Mouse (Mus musculus): ENCODE results near the gene Prim2. TPM values are rescaled to one million over a fixed set of nuclear protein-coding genes. Genes with fewer than 3 reads are reported as not detected.

Gene Prim2
- polyA plus RNA-seq, 1 experiment from 2014 or later, result 21.5 TPM

- Histone ChIP-seq H3K36me3 (no peaks in the 10 kb centered on the region), H3K27ac (replicated peaks) (no peak overlapping the region), H3K9ac (no peak overlapping the region), H3K27me3 (no peaks in the 10 kb centered on the region), H3K4me1 (replicated peaks) (peaks cover 6% of the 10 kb centered on the region), H3K4me3 (no peak overlapping the region), H3K4me2 (no peak overlapping the region), H3K9me3 (no peaks in the 10 kb centered on the region)
- no peak for ATAC-seq (ENCODE audit: low read depth)
- 68% methylated on average over 8 of the region's 8 CpGs for WGBS
These were observed 174.4 kb downstream of the Prim2 start for GRCm38 (mm10) chr1:33495203-33495553.

DNA sequence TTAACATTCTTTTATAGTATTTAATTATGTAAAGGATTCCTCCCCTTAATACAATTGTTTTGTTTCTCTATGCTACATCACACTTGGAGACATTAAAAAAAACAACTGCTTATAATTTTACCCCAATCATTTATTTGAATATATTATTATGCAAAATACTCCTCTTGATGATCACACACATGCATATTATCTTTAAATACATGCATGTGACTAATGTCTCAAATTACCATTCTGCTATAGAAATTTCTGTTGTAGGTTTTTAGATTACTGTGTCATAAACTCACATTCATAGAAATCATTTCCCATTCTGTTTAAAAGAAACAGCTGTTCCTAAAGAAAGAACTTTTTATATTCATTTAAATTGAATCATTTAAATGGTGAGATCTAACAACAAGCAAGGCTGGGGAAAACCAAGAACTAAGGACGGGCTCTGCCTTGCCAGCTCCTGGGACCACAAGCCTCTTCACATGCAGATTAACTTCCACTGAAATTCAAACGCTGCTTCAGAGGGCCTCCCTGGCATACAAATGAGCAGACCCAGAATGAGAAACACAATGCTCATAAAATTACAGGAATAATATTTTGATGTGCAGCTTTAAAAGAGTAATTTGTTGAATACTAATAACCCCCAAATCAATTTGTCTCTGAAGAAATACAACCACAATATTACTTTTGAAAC is 174.9 kb downstream of the Prim2 start:
- H3K27ac ChIP-seq (replicated peaks), result no peak overlapping the region
- H3K4me2 ChIP-seq, result no peak overlapping the region
- H3K9ac ChIP-seq, result no peak overlapping the region
- no peaks in the 10 kb centered on the region for H3K36me3 ChIP-seq
- H3K27me3 ChIP-seq, result no peaks in the 10 kb centered on the region
- H3K4me3 ChIP-seq, result no peak overlapping the region
- ATAC-seq (ENCODE audit: low read depth), result no peak
- no peaks in the 10 kb centered on the region for H3K9me3 ChIP-seq
- H3K4me1 ChIP-seq (replicated peaks), result peaks cover 6% of the 10 kb centered on the region
- 10% methylated on average over 2 of the region's 2 CpGs for whole genome bisulfite sequencing

DNA sequence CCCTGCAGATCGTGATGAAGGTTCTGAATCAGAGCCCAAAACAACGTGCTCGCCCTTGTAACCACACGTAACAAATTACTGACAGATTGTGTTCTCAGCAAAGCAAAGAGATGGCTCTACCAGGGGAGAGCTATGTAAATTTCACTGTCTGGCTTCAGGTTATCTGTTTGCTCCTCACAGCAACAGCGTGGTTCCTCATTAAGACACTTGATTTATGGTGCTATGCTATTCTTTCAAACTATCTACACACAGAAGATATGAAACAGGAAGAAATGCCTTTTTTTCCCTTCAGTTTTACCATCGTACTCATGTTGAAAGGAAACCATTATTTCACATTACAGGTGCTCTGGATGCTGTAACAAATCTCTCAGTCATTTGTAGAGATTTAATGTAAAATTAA is 179.4 kb downstream of the Prim2 start:
- 65% methylated on average over 6 of the region's 6 CpGs for whole genome bisulfite sequencing
- Histone ChIP-seq H3K4me2 (no peak overlapping the region), H3K4me3 (no peak overlapping the region), H3K4me1 (replicated peaks) (no peaks in the 10 kb centered on the region; the same call in 1 of the 2 replicates), H3K9me3 (no peaks in the 10 kb centered on the region), H3K27me3 (no peaks in the 10 kb centered on the region), H3K36me3 (no peaks in the 10 kb centered on the region), H3K27ac (replicated peaks) (no peak overlapping the region), H3K9ac (no peak overlapping the region)
- ATAC-seq (ENCODE audit: low read depth), result no peak

DNA sequence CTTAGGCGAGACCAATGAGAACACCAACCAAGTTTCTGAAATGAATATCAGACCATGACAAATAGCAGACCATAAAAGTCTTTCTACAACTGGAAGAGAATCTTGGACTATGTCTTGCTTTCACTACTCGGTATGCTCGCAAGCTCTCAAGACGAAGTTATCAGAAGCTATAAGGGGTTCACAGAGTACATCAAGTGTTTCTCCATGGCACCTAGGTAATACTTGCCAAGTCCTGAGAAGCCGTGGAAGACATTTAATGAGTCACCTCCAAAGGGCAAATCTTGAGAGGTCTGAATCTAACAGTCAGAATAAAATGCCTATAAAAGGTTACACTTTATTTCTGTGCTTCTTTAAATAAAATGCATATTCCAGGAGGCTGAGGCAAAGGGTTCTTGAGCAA is 181.2 kb downstream of the Prim2 start:
- no peak for ATAC-seq (ENCODE audit: low read depth)
- Histone ChIP-seq H3K9ac (no peak overlapping the region), H3K27me3 (no peaks in the 10 kb centered on the region), H3K9me3 (no peaks in the 10 kb centered on the region), H3K4me3 (no peak overlapping the region), H3K27ac (replicated peaks) (no peak overlapping the region), H3K4me2 (no peak overlapping the region), H3K4me1 (replicated peaks) (no peaks in the 10 kb centered on the region; the same call in 1 of the 2 replicates), H3K36me3 (no peaks in the 10 kb centered on the region)
- WGBS, result 96% methylated on average over 5 of the region's 5 CpGs

DNA sequence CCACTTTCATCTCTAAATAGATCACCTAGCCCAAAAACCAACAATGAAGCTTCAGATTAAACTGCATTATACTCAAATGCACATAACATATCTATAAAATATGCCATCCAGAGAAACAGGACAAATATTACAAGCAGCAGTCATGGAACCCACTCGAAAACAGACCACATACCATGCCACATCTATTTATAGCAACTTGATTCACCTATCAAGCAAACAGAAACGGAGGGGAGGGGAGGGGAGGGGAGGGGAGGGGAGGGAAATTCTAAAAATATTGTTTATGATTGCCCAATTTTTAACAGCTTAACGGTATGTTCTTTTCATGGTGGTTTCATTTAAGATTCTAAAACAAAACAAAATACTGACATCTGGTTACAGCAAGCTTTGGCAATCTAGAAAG is 185.8 kb downstream of the Prim2 start:
- 72% methylated on average over 3 of the region's 3 CpGs for WGBS

GRCm38 (mm10) chr1:33480382-33480781 is 189.2 kb downstream of the Prim2 start:
- 74% methylated on average over 7 of the region's 7 CpGs for WGBS
- ATAC-seq (ENCODE audit: low read depth), result peak; percentile 56
- Histone ChIP-seq H3K27ac (replicated peaks) (peak overlapping the region; percentile 33; the same call in 1 of the 2 replicates), H3K4me2 (no peak overlapping the region), H3K27me3 (no peaks in the 10 kb centered on the region), H3K9me3 (no peaks in the 10 kb centered on the region), H3K4me1 (replicated peaks) (no peaks in the 10 kb centered on the region), H3K4me3 (no peak overlapping the region), H3K9ac (no peak overlapping the region), H3K36me3 (0 out of 2 replicates have a peak, but pooled peaks cover 2% of the 10 kb centered on the region)

More for the DNA sequence above, 185.8 kb downstream of the Prim2 start:
- H3K9me3 ChIP-seq, result no peaks in the 10 kb centered on the region
- no peak overlapping the region for H3K27ac ChIP-seq (replicated peaks)
- H3K9ac ChIP-seq, result no peak overlapping the region
- H3K36me3 ChIP-seq, result 0 out of 2 replicates have a peak, but pooled peaks cover 2% of the 10 kb centered on the region
- H3K4me2 ChIP-seq, result no peak overlapping the region
- no peak overlapping the region for H3K4me3 ChIP-seq
- no peak for ATAC-seq (ENCODE audit: low read depth)
- H3K27me3 ChIP-seq, result no peaks in the 10 kb centered on the region
- no peaks in the 10 kb centered on the region for H3K4me1 ChIP-seq (replicated peaks)

GRCm38 (mm10) chr1:33471069-33471468 is 198.5 kb downstream of the Prim2 start:
- Histone ChIP-seq H3K4me3 (no peak overlapping the region), H3K36me3 (no peaks in the 10 kb centered on the region), H3K4me1 (replicated peaks) (no peaks in the 10 kb centered on the region), H3K9ac (no peak overlapping the region), H3K27ac (replicated peaks) (no peak overlapping the region), H3K4me2 (no peak overlapping the region), H3K9me3 (no peaks in the 10 kb centered on the region), H3K27me3 (no peaks in the 10 kb centered on the region)
- 91% methylated on average over 6 of the region's 6 CpGs for WGBS
- no peak for ATAC-seq (ENCODE audit: low read depth)

GRCm38 (mm10) chr1:33470222-33470621 is 199.4 kb downstream of the Prim2 start:
- H3K4me1 ChIP-seq (replicated peaks), result no peaks in the 10 kb centered on the region
- H3K27ac ChIP-seq (replicated peaks), result no peak overlapping the region
- no peaks in the 10 kb centered on the region for H3K9me3 ChIP-seq
- no peaks in the 10 kb centered on the region for H3K27me3 ChIP-seq
- ATAC-seq (ENCODE audit: low read depth), result no peak
- no peak overlapping the region for H3K4me3 ChIP-seq
- no peaks in the 10 kb centered on the region for H3K36me3 ChIP-seq
- WGBS, result 93% methylated on average over 8 of the region's 8 CpGs
- no peak overlapping the region for H3K4me2 ChIP-seq
- H3K9ac ChIP-seq, result no peak overlapping the region

DNA sequence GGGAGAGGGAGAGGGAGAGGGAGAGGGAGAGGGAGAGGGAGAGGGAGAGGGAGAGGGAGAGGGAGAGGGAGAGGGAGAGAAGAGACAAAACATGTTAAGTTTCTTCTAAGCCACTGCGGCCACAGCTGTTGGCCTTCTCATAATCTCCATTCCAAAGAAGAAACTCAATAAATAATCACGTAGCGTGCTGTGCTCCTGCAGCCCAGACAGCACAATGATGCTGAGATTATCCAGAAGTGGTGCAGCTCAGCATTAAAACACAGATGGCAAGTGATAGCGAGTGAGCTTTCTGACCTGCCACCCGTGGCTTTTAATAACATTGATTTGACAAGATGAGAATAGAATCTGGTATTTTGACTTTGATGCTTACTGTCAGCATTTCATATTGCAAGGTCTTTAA is 205.4 kb downstream of the Prim2 start:
- Histone ChIP-seq H3K4me3 (no peak overlapping the region), H3K9ac (no peak overlapping the region), H3K27ac (replicated peaks) (no peak overlapping the region), H3K4me1 (replicated peaks) (no peaks in the 10 kb centered on the region), H3K4me2 (no peak overlapping the region), H3K9me3 (no peaks in the 10 kb centered on the region), H3K36me3 (no peaks in the 10 kb centered on the region), H3K27me3 (no peaks in the 10 kb centered on the region)
- ATAC-seq (ENCODE audit: low read depth), result no peak
- WGBS, result 45% methylated on average over 5 of the region's 5 CpGs

GRCm38 (mm10) chr1:33460703-33461102 is 208.9 kb downstream of the Prim2 start:
- H3K4me1 ChIP-seq (replicated peaks), result no peaks in the 10 kb centered on the region
- H3K9me3 ChIP-seq, result no peaks in the 10 kb centered on the region
- no peak overlapping the region for H3K4me2 ChIP-seq
- no peak overlapping the region for H3K27ac ChIP-seq (replicated peaks)
- H3K4me3 ChIP-seq, result no peak overlapping the region
- no peaks in the 10 kb centered on the region for H3K36me3 ChIP-seq
- WGBS, result 82% methylated on average over 8 of the region's 8 CpGs
- H3K27me3 ChIP-seq, result no peaks in the 10 kb centered on the region
- no peak overlapping the region for H3K9ac ChIP-seq
- no peak for ATAC-seq (ENCODE audit: low read depth)

DNA sequence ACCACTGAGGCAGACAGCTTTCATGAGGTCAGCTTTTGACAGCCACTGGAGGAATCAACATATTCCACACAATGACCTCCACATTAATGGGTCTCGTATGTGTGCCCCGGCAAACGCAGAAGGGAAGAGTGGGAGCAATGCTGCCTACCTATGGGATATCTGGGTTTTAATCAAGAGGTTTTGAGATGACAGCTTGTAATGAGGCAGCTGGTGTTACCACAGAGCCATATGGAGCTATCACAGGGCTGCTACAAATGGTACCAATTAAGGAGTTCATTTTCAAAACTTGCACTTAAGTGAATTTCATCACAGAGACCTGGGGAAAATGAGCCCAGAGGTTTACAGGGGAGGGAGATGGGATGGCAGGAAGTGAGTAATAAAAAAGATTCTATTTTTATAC is 209.3 kb downstream of the Prim2 start:
- H3K4me2 ChIP-seq, result no peak overlapping the region
- WGBS, result 66% methylated on average over 3 of the region's 3 CpGs
- H3K4me3 ChIP-seq, result no peak overlapping the region
- H3K4me1 ChIP-seq (replicated peaks), result no peaks in the 10 kb centered on the region
- H3K9me3 ChIP-seq, result no peaks in the 10 kb centered on the region
- H3K36me3 ChIP-seq, result no peaks in the 10 kb centered on the region
- no peaks in the 10 kb centered on the region for H3K27me3 ChIP-seq
- 0 out of 2 replicates have a peak overlapping the region, but pooled peaks have one; percentile 29 for H3K27ac ChIP-seq (replicated peaks)
- peak; percentile 55; the same call in 1 of the 2 replicates for ATAC-seq (ENCODE audit: low read depth)
- H3K9ac ChIP-seq, result no peak overlapping the region

GRCm38 (mm10) chr1:33458950-33459349 is 210.6 kb downstream of the Prim2 start:
- Histone ChIP-seq H3K27me3 (no peaks in the 10 kb centered on the region), H3K4me3 (no peak overlapping the region), H3K9me3 (no peaks in the 10 kb centered on the region), H3K27ac (replicated peaks) (no peak overlapping the region), H3K4me2 (no peak overlapping the region), H3K9ac (no peak overlapping the region), H3K36me3 (no peaks in the 10 kb centered on the region), H3K4me1 (replicated peaks) (no peaks in the 10 kb centered on the region)
- WGBS, result 64% methylated on average over 3 of the region's 3 CpGs
- ATAC-seq (ENCODE audit: low read depth), result no peak

- WGBS, result 96% methylated on average over 6 of the region's 6 CpGs
These were observed 215.3 kb downstream of the Prim2 start for GRCm38 (mm10) chr1:33454251-33454650.

More at GRCm38 (mm10) chr1:33454251-33454650, 215.3 kb downstream of the Prim2 start:
- no peak for ATAC-seq (ENCODE audit: low read depth)
- no peaks in the 10 kb centered on the region for H3K27me3 ChIP-seq
- H3K9me3 ChIP-seq, result no peaks in the 10 kb centered on the region
- no peak overlapping the region for H3K27ac ChIP-seq (replicated peaks)
- no peak overlapping the region for H3K4me3 ChIP-seq
- no peak overlapping the region for H3K9ac ChIP-seq
- H3K4me1 ChIP-seq (replicated peaks), result no peaks in the 10 kb centered on the region
- no peaks in the 10 kb centered on the region for H3K36me3 ChIP-seq
- H3K4me2 ChIP-seq, result no peak overlapping the region
